Mouse (Mus musculus): ENCODE measurements at regions not wholly inside any gene's neighbourhood (a gene's known extent, or its start where the extent isn't known, plus 50 kb on each side); places are given as distances from the start of the nearest gene placed in this dataset.

DNA sequence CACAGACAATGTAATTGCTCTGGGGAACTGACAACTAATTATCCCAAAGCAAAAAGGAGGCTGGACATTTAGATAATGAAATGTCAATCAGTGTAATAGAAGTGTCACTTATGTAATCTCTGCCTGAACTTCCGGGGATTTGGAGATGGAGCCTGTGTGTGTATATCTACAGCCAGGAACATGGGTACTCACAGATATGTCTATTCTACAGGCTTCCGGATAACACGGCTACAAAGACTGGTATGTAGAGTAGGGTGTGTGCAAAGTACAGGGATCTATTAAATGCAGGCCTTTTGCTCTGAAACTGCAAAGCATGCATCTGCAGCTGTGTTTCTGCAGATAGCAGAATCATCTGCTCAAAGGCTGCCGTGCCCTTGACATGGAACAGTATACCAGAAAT, 246.7 kb upstream of the Ano5 start:
- no peak for TF ChIP-seq POLR2A (IDR thresholded peaks at IDR 0.05; ENCODE audit: low read depth, low read length)
- no peak for TF ChIP-seq CTCF (IDR thresholded peaks at IDR 0.05; ENCODE audit: borderline replicate concordance, insufficient read depth, low read length)

Measured in embryonic fibroblast, embryonic 13.5 days (primary cell).